Mouse (Mus musculus) megakaryocyte progenitor cell, adult 5-6 weeks (primary cell): Measurements from ENCODE around the gene Slf2. TPM values are rescaled to one million over a fixed set of nuclear protein-coding genes. Genes with fewer than 3 reads are reported as not detected.
A peak's percentile ranks its signal among the peaks of the same experiment; 100 is the strongest.

Experiments
- ATAC-seq: replicated peaks from 2 replicates; pipeline ENCODE4 v1.8.0; 2016; ENCODE audit warnings: mild to moderate bottlenecking, moderate TSS enrichment, inconsistent platforms; ENCODE audit not compliant: poor library complexity
- total RNA-seq, 2 experiments: library from RNA; stranded (forward) in 1 of 2; stranded (reverse) in 1 of 2; fragments of 157-497, 149-512 nt in 1 of 2; fragments of 200-1000 nt in 1 of 2; gene quantifications; 2 replicates each; pipeline versions ENCODE4 v1.2.3 to v1.2.4; 2015 to 2017

Gene Slf2
- total RNA-seq, 2 experiments from 2014 or later = 34.7 to 35.4 TPM

GRCm38 (mm10) chr19:45028746-45029145 is 97.8 kb downstream of the Slf2 start:
- ATAC-seq = no peak

GRCm38 (mm10) chr19:45029571-45029970 is 98.6 kb downstream of the Slf2 start:
- ATAC-seq = no peak

- ATAC-seq = peak; percentile 49
Measured at GRCm38 (mm10) chr19:45030111-45030510, 99.2 kb downstream of the Slf2 start.

GRCm38 (mm10) chr19:45030746-45031693 is 100.1 kb downstream of the Slf2 start:
- ATAC-seq = peak; percentile 77

DNA sequence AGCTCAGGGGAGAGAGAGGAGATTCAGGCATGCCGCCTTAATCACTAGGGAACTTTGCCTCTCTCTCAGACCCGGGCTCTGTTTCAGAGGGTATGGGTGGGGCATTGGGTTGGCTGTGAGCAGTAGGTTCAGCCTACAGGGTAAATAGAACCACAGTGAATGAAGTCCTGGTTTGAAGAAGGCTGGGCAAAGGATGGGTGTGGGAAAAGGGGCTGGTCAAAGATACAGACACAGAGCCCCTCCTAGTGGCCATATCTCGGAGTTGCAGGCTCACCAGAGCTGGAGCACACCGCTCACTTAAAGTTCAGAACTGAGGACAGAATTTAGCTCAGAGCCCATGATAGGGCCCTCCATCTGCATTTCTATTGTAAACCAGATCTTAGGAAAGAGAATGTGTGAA is 100.8 kb downstream of the Slf2 start:
- ATAC-seq = peak; percentile 82

Other genes with a start within 250 kb of the Slf2 start
- not detected in 2 replicates for gene Pax2, start 175.1 kb upstream of the Slf2 start, total RNA-seq (2015)
- not detected in 2 replicates for gene Pax2, start 175.1 kb upstream of the Slf2 start, total RNA-seq (2017)
- gene Sema4g, start 58.0 kb downstream of the Slf2 start, total RNA-seq (2015) = 0.15 and 0.30 TPM in 2 replicates
- gene Sema4g, start 58.0 kb downstream of the Slf2 start, total RNA-seq (2017) = 0.03 TPM in 1 of 2 replicates, not detected in the other
- gene Twnk, start 74.5 kb downstream of the Slf2 start, total RNA-seq (2015) = 16.5 and 18.6 TPM in 2 replicates
- gene Twnk, start 74.5 kb downstream of the Slf2 start, total RNA-seq (2017) = 18.4 and 22.4 TPM in 2 replicates
- 44.3 and 44.8 TPM in 2 replicates for gene Mrpl43, start 75.3 kb downstream of the Slf2 start, total RNA-seq (2015)
- gene Mrpl43, start 75.3 kb downstream of the Slf2 start, total RNA-seq (2017) = 25.2 and 30.3 TPM in 2 replicates
- 4.8 and 5.1 TPM in 2 replicates for gene Lzts2, start 83.3 kb downstream of the Slf2 start, total RNA-seq (2015)
- gene Lzts2, start 83.3 kb downstream of the Slf2 start, total RNA-seq (2017) = 7.7 and 8.6 TPM in 2 replicates
- 0.05 TPM in 1 of 2 replicates, not detected in the other for gene Pdzd7, start 114.6 kb downstream of the Slf2 start, total RNA-seq (2015)
- gene Pdzd7, start 114.6 kb downstream of the Slf2 start, total RNA-seq (2017) = not detected in 2 replicates
- gene Sfxn3, start 116.4 kb downstream of the Slf2 start, total RNA-seq (2015) = 17.5 and 23.8 TPM in 2 replicates
- 2.4 and 3.1 TPM in 2 replicates for gene Sfxn3, start 116.4 kb downstream of the Slf2 start, total RNA-seq (2017)
- gene Kazald1, start 144.1 kb downstream of the Slf2 start, total RNA-seq (2015) = 0.17 and 0.25 TPM in 2 replicates
- gene Kazald1, start 144.1 kb downstream of the Slf2 start, total RNA-seq (2017) = 0.83 and 0.84 TPM in 2 replicates
- gene Tlx1, start 219.5 kb downstream of the Slf2 start, total RNA-seq (2015) = not detected in 2 replicates
- not detected in 2 replicates for gene Tlx1, start 219.5 kb downstream of the Slf2 start, total RNA-seq (2017)